Mouse (Mus musculus) erythroblast, embryonic 14.5 days (primary cell): ENCODE data around the gene Lrrc4c. TPM values are rescaled to one million over a fixed set of nuclear protein-coding genes. Genes with fewer than 3 reads are reported as not detected.

Experiments
- H3K27me3 ChIP-seq: 2 replicates; pipeline ENCODE4 v1.6.1; 2012; ENCODE audit warnings: inconsistent platforms; ENCODE audit not compliant: control insufficient read depth
- H3K36me3 ChIP-seq: 2 replicates; pipeline ENCODE4 v1.6.1; 2012; ENCODE audit warnings: mild to moderate bottlenecking, inconsistent platforms; ENCODE audit not compliant: control insufficient read depth
- H3K4me1 ChIP-seq: 2 replicates; pipeline ENCODE4 v1.6.1; 2012; ENCODE audit warnings: inconsistent platforms; ENCODE audit not compliant: control insufficient read depth
- H3K4me3 ChIP-seq: replicated peaks from 2 replicates; pipeline ENCODE3; 2012; ENCODE audit warnings: moderate library complexity, mild to moderate bottlenecking, inconsistent platforms
- H3K9me3 ChIP-seq: 2 replicates; pipeline ENCODE4 v1.6.1; 2012; ENCODE audit warnings: low read length, inconsistent platforms, mixed read lengths; ENCODE audit not compliant: control insufficient read depth
- GATA1 ChIP-seq: IDR thresholded peaks from 2 replicates; pipeline ENCODE4 v1.6.1; 2012; ENCODE audit warnings: low read length, inconsistent platforms, mixed read lengths
- TAL1 ChIP-seq: IDR thresholded peaks from 3 replicates; pipeline ENCODE4 v1.6.1; 2012; ENCODE audit warnings: low read length, inconsistent platforms, mixed read lengths
- polyA plus RNA-seq: library from polyadenylated mRNA; stranded (reverse); fragments of >175 nt; gene quantifications from 2 replicates; pipeline ENCODE4 v1.2.3, GENCODE M21; 2012

Lrrc4c gene
- polyA plus RNA-seq, 1 experiment: not detected

DNA sequence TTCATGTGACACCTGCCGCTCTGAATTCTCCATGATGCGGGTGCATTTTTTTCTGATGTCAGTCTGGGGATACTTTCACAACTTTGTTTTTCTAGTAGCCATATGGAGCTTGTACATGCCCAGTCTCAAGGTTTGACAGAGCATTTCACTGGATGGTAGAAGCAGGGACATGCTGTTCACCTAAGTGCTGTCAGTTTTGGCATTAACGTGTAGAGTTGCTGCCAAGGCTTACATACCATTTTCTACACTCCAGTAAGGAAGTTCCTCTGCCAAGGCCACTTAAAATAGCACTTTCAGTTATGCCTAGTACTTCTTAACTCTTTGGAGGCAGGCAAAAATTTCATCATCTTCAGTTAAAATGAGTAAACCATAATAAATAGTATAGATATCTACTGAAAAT is 915.0 kb downstream of the Lrrc4c start:
- no peaks in the 10 kb centered on the region for H3K9me3 ChIP-seq
- H3K36me3 ChIP-seq: no peaks in the 10 kb centered on the region
- no peak overlapping the region for H3K4me3 ChIP-seq
- TF ChIP-seq GATA1: no peak
- TF ChIP-seq TAL1: no peak
- H3K27me3 ChIP-seq: no peaks in the 10 kb centered on the region
- H3K4me1 ChIP-seq: no peaks in the 10 kb centered on the region

DNA sequence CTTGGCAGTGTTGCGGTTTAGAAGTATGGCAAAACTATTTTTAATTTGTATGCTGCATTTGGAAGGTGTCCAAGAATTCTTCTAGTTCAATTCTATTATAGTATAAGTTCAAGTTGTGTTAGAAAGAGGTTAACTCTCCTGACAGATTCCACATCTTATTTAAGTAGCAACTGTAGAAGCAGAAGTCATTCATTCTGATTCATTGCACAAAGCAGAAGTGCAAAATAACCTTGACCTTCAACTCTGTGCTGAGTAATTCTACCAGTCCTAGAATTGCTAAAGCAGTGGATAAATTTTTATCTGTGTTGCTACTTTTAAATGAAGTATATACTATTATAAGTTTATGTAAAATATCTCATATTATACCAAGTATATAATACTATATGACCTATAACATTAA is 916.1 kb downstream of the Lrrc4c start:
- Histone ChIP-seq H3K9me3 (peaks cover 5% of the 10 kb centered on the region), H3K4me3 (no peak overlapping the region), H3K36me3 (no peaks in the 10 kb centered on the region), H3K4me1 (no peaks in the 10 kb centered on the region), H3K27me3 (no peaks in the 10 kb centered on the region)
- no peak for TF ChIP-seq GATA1

DNA sequence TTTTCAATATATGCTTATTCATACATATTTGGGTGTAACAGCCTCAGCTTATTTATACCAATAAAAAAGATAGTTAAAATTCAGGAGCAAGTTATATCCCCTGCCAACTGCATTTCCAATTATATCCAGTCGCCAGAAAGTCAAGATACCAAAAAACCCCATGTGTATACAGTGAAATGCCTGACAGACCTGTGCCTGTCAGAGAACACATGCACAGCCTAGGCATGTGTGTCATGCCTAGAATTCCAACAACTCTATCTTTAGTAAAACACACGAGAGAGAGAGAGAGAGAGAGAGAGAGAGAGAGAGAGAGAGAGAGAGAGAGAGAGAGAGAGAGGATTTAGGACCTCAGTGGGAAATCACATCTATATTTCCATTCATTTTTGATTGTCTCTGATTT is 956.7 kb downstream of the Lrrc4c start:
- Histone ChIP-seq H3K4me3 (no peak overlapping the region), H3K36me3 (no peaks in the 10 kb centered on the region), H3K4me1 (no peaks in the 10 kb centered on the region), H3K27me3 (no peaks in the 10 kb centered on the region), H3K9me3 (no peaks in the 10 kb centered on the region)
- no peak for TF ChIP-seq GATA1
- TF ChIP-seq TAL1: no peak

DNA sequence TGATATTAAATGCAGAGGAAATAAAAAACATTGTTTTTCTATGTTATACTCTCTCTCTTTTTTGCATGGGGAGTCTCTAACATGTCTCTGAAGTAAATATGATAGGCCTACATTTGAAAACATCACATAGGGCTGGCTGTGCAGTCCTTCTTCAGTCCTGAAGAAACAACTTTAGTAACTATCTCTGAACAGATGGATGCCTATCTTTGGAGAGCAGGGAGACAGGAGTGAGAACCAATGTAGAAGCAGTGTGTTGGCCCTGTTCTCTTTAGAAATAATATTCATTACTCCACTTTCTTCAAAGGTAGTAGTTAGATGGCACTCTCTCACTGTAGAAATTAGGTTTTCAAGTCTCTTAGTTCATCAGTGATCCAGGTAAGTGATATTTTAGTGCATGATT is 967.0 kb downstream of the Lrrc4c start:
- Histone ChIP-seq H3K4me1 (no peaks in the 10 kb centered on the region), H3K36me3 (no peaks in the 10 kb centered on the region), H3K27me3 (no peaks in the 10 kb centered on the region), H3K4me3 (no peak overlapping the region), H3K9me3 (no peaks in the 10 kb centered on the region)
- TF ChIP-seq GATA1 (no peak), TAL1 (no peak)

DNA sequence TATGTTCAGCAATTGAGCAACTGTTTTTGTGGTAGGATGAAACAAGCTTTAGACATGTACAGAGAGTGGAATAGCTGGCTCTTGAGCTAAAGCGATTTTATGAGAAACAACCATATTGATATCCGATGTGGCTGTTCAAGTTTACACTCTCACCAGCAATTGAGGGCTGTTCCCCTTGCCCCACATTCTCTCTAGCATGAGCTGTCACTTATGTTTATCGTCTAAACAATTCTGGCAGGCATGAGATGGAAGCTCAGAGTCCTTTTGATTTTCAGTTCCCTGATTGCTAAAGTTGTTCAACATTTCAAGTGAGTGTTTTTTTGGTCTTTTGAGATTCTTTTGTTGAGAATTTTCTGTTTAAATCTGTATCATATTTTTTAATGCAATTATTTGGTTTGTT is 976.2 kb downstream of the Lrrc4c start:
- no peaks in the 10 kb centered on the region for H3K27me3 ChIP-seq
- H3K4me3 ChIP-seq: no peak overlapping the region
- no peaks in the 10 kb centered on the region for H3K4me1 ChIP-seq
- H3K9me3 ChIP-seq: no peaks in the 10 kb centered on the region
- H3K36me3 ChIP-seq: no peaks in the 10 kb centered on the region
- TF ChIP-seq GATA1 (no peak), TAL1 (no peak)

DNA sequence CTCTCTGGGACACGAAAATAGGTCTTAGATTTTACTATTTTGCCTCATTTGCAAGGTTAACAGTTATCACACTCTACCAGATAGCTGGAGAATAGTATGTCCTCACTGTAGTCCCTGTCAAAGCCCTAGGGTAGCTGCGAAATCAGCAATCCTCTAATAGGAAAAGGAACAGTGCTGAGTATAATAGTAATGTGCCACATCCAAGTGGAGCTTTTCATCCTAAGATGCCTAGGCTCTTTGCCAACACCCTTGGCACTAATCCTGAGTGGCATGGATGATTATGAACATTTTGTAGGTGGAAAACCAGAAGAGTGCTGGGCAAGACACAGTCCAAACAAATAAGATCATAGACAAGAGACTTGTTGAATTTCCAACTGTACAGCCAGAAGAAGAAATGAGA is 981.7 kb downstream of the Lrrc4c start:
- Histone ChIP-seq H3K4me3 (no peak overlapping the region), H3K27me3 (no peaks in the 10 kb centered on the region), H3K9me3 (no peaks in the 10 kb centered on the region), H3K36me3 (no peaks in the 10 kb centered on the region), H3K4me1 (no peaks in the 10 kb centered on the region)
- TF ChIP-seq GATA1 (no peak), TAL1 (no peak)

DNA sequence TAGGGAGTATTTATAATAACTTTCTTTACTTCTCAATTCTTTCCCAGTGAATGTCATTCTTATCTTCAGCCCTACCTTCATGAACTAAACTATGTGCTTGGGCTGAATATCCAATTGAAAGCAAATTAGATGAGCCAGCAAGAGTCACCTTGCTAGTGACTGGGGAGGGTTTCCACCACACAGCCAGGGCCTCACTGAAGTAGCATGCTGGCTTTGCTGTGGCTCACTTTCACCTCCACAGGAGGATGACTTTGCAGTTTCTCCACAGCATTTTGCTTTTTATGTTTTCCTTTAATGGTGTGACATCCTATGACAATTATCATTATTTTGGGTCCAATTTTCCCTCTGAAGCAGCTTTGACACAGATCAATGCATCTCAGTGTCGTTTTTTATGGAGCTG is 1000.0 kb downstream of the Lrrc4c start:
- Histone ChIP-seq H3K27me3 (no peaks in the 10 kb centered on the region), H3K4me3 (no peak overlapping the region), H3K9me3 (no peaks in the 10 kb centered on the region), H3K4me1 (no peaks in the 10 kb centered on the region), H3K36me3 (no peaks in the 10 kb centered on the region)
- no peak for TF ChIP-seq TAL1
- TF ChIP-seq GATA1: no peak

DNA sequence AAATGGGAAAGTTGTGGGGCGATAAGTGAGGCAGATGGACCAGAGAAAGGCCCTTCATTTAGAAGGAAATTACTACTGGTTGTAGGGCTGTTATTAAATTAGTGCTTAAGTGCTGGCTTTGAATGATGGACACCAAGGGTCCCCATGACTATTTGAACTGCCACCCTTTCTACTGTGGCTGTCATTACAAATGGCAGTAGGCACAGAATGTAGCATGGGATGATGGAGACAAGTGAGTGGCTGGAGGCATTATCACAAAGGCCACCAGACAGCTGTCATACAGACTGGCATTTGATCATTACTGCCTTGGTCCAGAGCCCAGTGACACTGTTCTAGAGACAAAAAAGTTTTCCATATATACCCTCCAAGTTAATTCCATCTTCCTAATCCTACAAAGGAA is 1000.6 kb downstream of the Lrrc4c start:
- no peak for TF ChIP-seq TAL1
- TF ChIP-seq GATA1: no peak
- Histone ChIP-seq H3K4me3 (no peak overlapping the region), H3K27me3 (no peaks in the 10 kb centered on the region)

GRCm38 (mm10) chr2:97332084-97332682 is 1014.2 kb downstream of the Lrrc4c start:
- Histone ChIP-seq H3K36me3 (no peaks in the 10 kb centered on the region), H3K27me3 (no peaks in the 10 kb centered on the region), H3K4me1 (no peaks in the 10 kb centered on the region), H3K4me3 (no peak overlapping the region), H3K9me3 (no peaks in the 10 kb centered on the region; the same call in 1 of the 2 replicates)
- TF ChIP-seq TAL1 (no peak), GATA1 (no peak)

More for the DNA sequence above, 1000.6 kb downstream of the Lrrc4c start:
- Histone ChIP-seq H3K9me3 (no peaks in the 10 kb centered on the region), H3K4me1 (no peaks in the 10 kb centered on the region), H3K36me3 (no peaks in the 10 kb centered on the region)

- Histone ChIP-seq H3K36me3 (no peaks in the 10 kb centered on the region), H3K4me3 (no peak overlapping the region), H3K9me3 (no peaks in the 10 kb centered on the region), H3K4me1 (no peaks in the 10 kb centered on the region), H3K27me3 (no peaks in the 10 kb centered on the region)
- TF ChIP-seq GATA1: no peak
- TF ChIP-seq TAL1: no peak
Observed at GRCm38 (mm10) chr2:97339627-97340026, 1021.7 kb downstream of the Lrrc4c start.
